Mouse (Mus musculus) midbrain, embryonic 10.5 days (tissue): ENCODE data around the gene Filip1l. TPM values are rescaled to one million over a fixed set of nuclear protein-coding genes. Genes with fewer than 3 reads are reported as not detected.

Experiments used
- DNase-seq: peaks from one replicate; pipeline ENCODE4 v3.0.0-alpha.2; 2017; ENCODE audit warnings: low spot score
- H3K27ac ChIP-seq: fragments of 300-500 bp; sonication (generic); replicated peaks from 2 replicates; pipeline ENCODE4 v1.5.1; 2016; ENCODE audit warnings: mild to moderate bottlenecking
- H3K27me3 ChIP-seq: fragments of 300-500 bp; sonication (generic); 2 replicates; pipeline ENCODE4 v1.6.1; 2016; ENCODE audit warnings: low read depth, mild to moderate bottlenecking; ENCODE audit not compliant: poor library complexity, severe bottlenecking
- H3K36me3 ChIP-seq: fragments of 300-500 bp; sonication (generic); 2 replicates; pipeline ENCODE4 v1.6.1; 2016; ENCODE audit warnings: mild to moderate bottlenecking, moderate library complexity
- H3K4me1 ChIP-seq: fragments of 300-500 bp; sonication (generic); 2 replicates; pipeline ENCODE4 v1.6.1; 2016
- H3K4me3 ChIP-seq: fragments of 300-500 bp; sonication (generic); 2 replicates; pipeline ENCODE4 v1.5.1; 2016; ENCODE audit warnings: mild to moderate bottlenecking, moderate library complexity
- H3K9me3 ChIP-seq: fragments of 300-500 bp; sonication (generic); replicated peaks from 2 replicates; pipeline ENCODE4 v1.6.1; 2016; ENCODE audit warnings: mild to moderate bottlenecking
- WGBS: fragments of 180-500 bp; shearing (Covaris S2); methylation state at CpG from one replicate; pipeline ENCODE4 v1.1.7; 2016; 5-methylcytosine and 5-hydroxymethylcytosine counted together
- polyA plus RNA-seq: library from polyadenylated mRNA; unstranded; fragments of >200 nt; fragmentation: Nextera tagmentation; extraction: Ambion mirVana; gene quantifications from 2 replicates; pipeline ENCODE4 v1.2.1, GENCODE M21; 2016

Gene Filip1l
- polyA plus RNA-seq, 1 experiment from 2014 or later: 6.7 TPM

DNA sequence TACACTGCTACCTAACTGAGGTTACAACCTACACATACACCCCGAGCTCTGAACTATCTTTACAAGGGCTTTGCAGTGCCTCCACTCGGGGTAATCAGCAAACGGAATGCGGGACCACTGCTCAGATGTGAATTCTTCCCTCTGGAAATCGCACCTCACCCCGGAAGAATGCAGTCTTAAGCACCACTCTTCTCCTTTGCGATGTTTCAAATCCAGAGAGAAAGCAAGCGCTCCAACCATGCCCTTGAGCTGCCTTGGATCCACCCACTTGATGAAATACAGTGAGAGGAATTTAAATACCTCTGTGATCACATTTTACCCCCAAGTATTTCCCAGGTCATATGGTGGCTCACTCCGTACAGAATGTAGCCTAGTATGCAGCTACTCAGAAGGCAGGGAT is 64.1 kb downstream of the Filip1l start:
- H3K4me1 ChIP-seq: peaks cover 4% of the 10 kb centered on the region; the same call in 1 of the 2 replicates
- H3K4me3 ChIP-seq: no peak overlapping the region
- H3K36me3 ChIP-seq: no peaks in the 10 kb centered on the region
- no peak overlapping the region for H3K27ac ChIP-seq
- 88% methylated on average over 9 of the region's 9 CpGs for WGBS
- H3K27me3 ChIP-seq: no peaks in the 10 kb centered on the region
- H3K9me3 ChIP-seq: no peaks in the 10 kb centered on the region
- no peak for DNase-seq

- Histone ChIP-seq H3K27ac (no peak overlapping the region), H3K36me3 (no peaks in the 10 kb centered on the region), H3K9me3 (no peaks in the 10 kb centered on the region), H3K4me3 (no peak overlapping the region), H3K4me1 (peaks cover 5% of the 10 kb centered on the region), H3K27me3 (no peaks in the 10 kb centered on the region)
- DNase-seq: no peak
- WGBS: 85% methylated on average over 1 of the region's 1 CpGs
Measured at GRCm38 (mm10) chr16:57417955-57418354, 65.1 kb downstream of the Filip1l start.

DNA sequence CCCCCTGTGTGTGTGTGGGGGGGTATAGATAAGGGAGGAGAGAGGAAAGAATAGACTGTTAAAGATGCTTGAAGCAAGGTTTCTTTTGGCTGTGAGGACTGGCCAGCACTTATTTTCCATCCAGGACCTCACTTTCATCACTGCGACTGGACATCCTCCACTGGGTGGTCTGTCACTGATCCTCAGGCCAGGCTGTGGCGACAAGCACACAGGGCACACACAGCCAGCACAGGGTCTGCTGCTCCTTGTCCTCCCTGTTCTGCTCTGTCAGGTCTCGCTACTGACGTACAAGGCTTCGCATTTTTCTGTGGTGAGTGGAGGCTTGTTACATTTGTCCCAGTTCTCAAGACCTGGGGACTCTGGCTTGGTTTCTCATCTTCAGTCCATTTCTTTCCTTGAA is 66.4 kb downstream of the Filip1l start:
- peak overlapping the region; percentile 20; the same call in 1 of the 2 replicates for H3K27ac ChIP-seq
- peaks cover 10% of the 10 kb centered on the region for H3K4me1 ChIP-seq
- no peaks in the 10 kb centered on the region for H3K9me3 ChIP-seq
- no peaks in the 10 kb centered on the region for H3K27me3 ChIP-seq
- no peak for DNase-seq
- H3K36me3 ChIP-seq: no peaks in the 10 kb centered on the region
- 67% methylated on average over 5 of the region's 5 CpGs for WGBS
- H3K4me3 ChIP-seq: no peak overlapping the region

GRCm38 (mm10) chr16:57419881-57420280 is 67.0 kb downstream of the Filip1l start:
- Histone ChIP-seq H3K36me3 (no peaks in the 10 kb centered on the region), H3K9me3 (no peaks in the 10 kb centered on the region), H3K4me3 (no peak overlapping the region), H3K27ac (no peak overlapping the region), H3K4me1 (peaks cover 10% of the 10 kb centered on the region), H3K27me3 (no peaks in the 10 kb centered on the region)
- DNase-seq: no peak
- 92% methylated on average over 5 of the region's 5 CpGs for WGBS

DNA sequence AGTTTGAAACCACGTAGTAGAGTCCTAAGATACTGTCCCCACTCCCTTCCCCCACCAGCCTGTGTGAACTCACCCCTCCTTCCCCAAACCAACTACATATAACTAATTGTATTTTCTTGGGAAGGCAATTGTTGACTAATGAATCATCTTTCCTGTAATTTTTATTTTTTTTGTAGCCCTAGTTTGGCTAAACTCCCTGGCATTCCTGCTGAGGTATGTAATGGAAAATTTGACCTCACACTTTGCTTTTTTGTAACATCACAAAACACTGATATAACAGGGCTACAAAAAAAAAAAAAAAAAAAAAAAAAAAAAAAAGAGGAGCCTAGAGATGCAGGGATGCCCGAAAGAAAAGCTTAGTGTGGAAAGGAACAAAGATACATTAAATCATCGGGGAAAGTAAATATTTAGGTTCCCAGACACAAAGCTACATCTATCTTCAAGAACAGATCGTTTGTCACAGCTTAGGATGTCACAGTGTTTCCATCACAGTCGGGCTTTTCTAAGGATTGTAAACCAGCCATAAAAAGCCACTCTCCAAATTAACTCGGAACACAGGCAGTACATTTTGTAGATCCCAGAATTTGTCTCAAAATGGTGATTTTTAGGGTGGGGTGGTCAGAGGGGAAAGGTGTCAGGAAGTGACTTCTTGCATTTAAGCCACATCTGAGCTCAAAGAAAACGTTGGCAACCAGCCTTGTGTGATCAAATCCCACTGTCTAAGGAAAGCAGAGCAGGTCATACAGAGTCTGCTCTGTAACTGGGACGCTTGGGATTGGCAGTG is 68.1 kb downstream of the Filip1l start:
- H3K27me3 ChIP-seq: no peaks in the 10 kb centered on the region
- WGBS: 75% methylated on average over 8 of the region's 8 CpGs

GRCm38 (mm10) chr16:57421680-57422417 is 69.0 kb downstream of the Filip1l start:
- DNase-seq: no peak
- 89% methylated on average over 7 of the region's 7 CpGs for WGBS
- H3K27me3 ChIP-seq: no peaks in the 10 kb centered on the region
- H3K4me1 ChIP-seq: peaks cover 10% of the 10 kb centered on the region
- no peak overlapping the region for H3K27ac ChIP-seq
- no peaks in the 10 kb centered on the region for H3K36me3 ChIP-seq
- no peak overlapping the region for H3K4me3 ChIP-seq
- H3K9me3 ChIP-seq: no peaks in the 10 kb centered on the region

More for the DNA sequence above, 68.1 kb downstream of the Filip1l start:
- Histone ChIP-seq H3K4me3 (no peak overlapping the region), H3K27ac (no peak overlapping the region), H3K9me3 (no peaks in the 10 kb centered on the region), H3K4me1 (peaks cover 10% of the 10 kb centered on the region), H3K36me3 (no peaks in the 10 kb centered on the region)
- no peak for DNase-seq

GRCm38 (mm10) chr16:57423001-57423800 is 70.3 kb downstream of the Filip1l start:
- Histone ChIP-seq H3K36me3 (no peaks in the 10 kb centered on the region), H3K4me1 (peaks cover 10% of the 10 kb centered on the region), H3K27me3 (no peaks in the 10 kb centered on the region), H3K27ac (no peak overlapping the region), H3K4me3 (no peak overlapping the region), H3K9me3 (no peaks in the 10 kb centered on the region)
- WGBS: 72% methylated on average over 6 of the region's 6 CpGs
- DNase-seq: no peak

DNA sequence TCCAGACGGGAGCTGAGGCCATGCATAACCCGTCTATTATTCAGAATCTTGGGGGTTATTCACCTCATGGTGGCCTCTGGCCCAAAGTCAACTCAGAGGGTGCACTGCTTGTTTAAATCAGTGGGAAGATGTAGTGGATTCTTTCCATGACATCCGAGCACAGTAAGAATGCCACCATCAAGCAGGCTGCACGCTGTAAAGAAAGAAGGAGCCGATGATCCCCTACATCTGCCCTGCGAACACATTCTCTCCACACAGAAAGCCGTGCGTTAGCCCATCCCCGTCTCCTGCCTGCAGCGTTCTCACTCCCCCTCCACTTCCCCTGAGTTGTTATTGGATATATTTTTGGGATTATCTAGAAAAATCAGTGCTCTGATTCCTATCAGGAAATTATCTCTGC is 73.8 kb downstream of the Filip1l start:
- Histone ChIP-seq H3K27ac (no peak overlapping the region), H3K4me1 (peaks cover 6% of the 10 kb centered on the region), H3K9me3 (no peaks in the 10 kb centered on the region), H3K4me3 (no peak overlapping the region), H3K27me3 (no peaks in the 10 kb centered on the region), H3K36me3 (no peaks in the 10 kb centered on the region)
- 85% methylated on average over 10 of the region's 10 CpGs for WGBS
- no peak for DNase-seq

- Histone ChIP-seq H3K36me3 (no peaks in the 10 kb centered on the region), H3K4me3 (no peak overlapping the region), H3K27me3 (no peaks in the 10 kb centered on the region), H3K27ac (no peak overlapping the region), H3K9me3 (no peaks in the 10 kb centered on the region), H3K4me1 (peaks cover 6% of the 10 kb centered on the region)
- DNase-seq: no peak
- WGBS: 88% methylated on average over 7 of the region's 7 CpGs
Measured at GRCm38 (mm10) chr16:57427516-57428285, 74.8 kb downstream of the Filip1l start.

- H3K4me3 ChIP-seq: no peak overlapping the region
- no peak overlapping the region for H3K27ac ChIP-seq
- DNase-seq: no peak
- no peaks in the 10 kb centered on the region for H3K4me1 ChIP-seq
- H3K27me3 ChIP-seq: no peaks in the 10 kb centered on the region
- no peaks in the 10 kb centered on the region for H3K9me3 ChIP-seq
- WGBS: 91% methylated on average over 5 of the region's 5 CpGs
- no peaks in the 10 kb centered on the region for H3K36me3 ChIP-seq
Measured at GRCm38 (mm10) chr16:57428977-57429376, 76.1 kb downstream of the Filip1l start.

- no peaks in the 10 kb centered on the region for H3K27me3 ChIP-seq
- no peaks in the 10 kb centered on the region for H3K9me3 ChIP-seq
- DNase-seq: no peak
- H3K27ac ChIP-seq: no peak overlapping the region
- H3K36me3 ChIP-seq: no peaks in the 10 kb centered on the region
- H3K4me1 ChIP-seq: no peaks in the 10 kb centered on the region
- WGBS: 90% methylated on average over 3 of the region's 3 CpGs
- no peak overlapping the region for H3K4me3 ChIP-seq
Measured at GRCm38 (mm10) chr16:57431294-57431693, 78.4 kb downstream of the Filip1l start.

DNA sequence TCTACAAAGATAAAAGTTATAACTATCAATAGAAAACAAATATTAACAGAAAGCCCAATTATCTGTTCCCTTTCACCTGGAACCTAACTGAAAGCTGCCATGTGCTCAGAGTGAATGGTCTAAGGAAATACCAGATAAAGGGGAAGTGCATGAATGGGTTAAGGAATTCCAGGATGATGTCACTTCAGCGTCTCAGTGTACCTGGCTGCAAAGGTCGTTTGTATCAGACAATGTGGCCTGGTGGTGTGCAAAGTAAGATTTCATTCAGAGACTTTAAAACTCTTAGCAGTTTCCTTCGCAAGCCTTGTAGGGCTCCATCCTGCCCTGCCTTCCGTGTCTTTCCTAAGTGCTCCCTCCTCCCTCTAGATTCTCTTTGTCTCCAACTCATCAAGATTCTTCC is 80.3 kb downstream of the Filip1l start:
- no peaks in the 10 kb centered on the region for H3K9me3 ChIP-seq
- no peak overlapping the region for H3K27ac ChIP-seq
- WGBS: 83% methylated on average over 4 of the region's 4 CpGs
- no peak overlapping the region for H3K4me3 ChIP-seq
- no peaks in the 10 kb centered on the region for H3K36me3 ChIP-seq
- H3K4me1 ChIP-seq: no peaks in the 10 kb centered on the region
- no peaks in the 10 kb centered on the region for H3K27me3 ChIP-seq
- DNase-seq: no peak
